Mouse (Mus musculus) cerebellum, adult 2 months (tissue): ENCODE data around the gene Pced1b.

Source experiments
- CTCF ChIP-seq: fragments of 200-500 bp; IDR thresholded peaks from 2 replicates; pipeline ENCODE4 v1.5.1; 2011; ENCODE audit warnings: low read depth, mild to moderate bottlenecking, control low read depth, low read length, moderate library complexity, borderline replicate concordance; ENCODE audit not compliant: insufficient read depth
- POLR2A ChIP-seq: fragments of 200-500 bp; IDR thresholded peaks from 2 replicates; pipeline ENCODE4 v1.6.1; 2011; ENCODE audit warnings: low read length, control low read depth, borderline replicate concordance; ENCODE audit not compliant: insufficient read depth

GRCm38 (mm10) chr15:97415426-97415946, 168.6 kb downstream of the Pced1b start:
- TF ChIP-seq POLR2A (no peak), CTCF (no peak)
